Mouse (Mus musculus): ENCODE results near the gene Fbn1.

GRCm38 (mm10) chr2:125507893-125508292, at the start of gene Fbn1:
- TF ChIP-seq CTCF (IDR thresholded peaks at IDR 0.05; ENCODE audit: low read depth), result no peak
- TF ChIP-seq EP300 (IDR thresholded peaks at IDR 0.05; ENCODE audit: low read depth), result no peak
